Mouse (Mus musculus): ENCODE measurements around the gene Mafg. TPM values are rescaled to one million over a fixed set of nuclear protein-coding genes. Genes with fewer than 3 reads are reported as not detected.

The Mafg gene
- total RNA-seq, 2 experiments from 2014 or later: 76.5 to 103 TPM

- DNase-seq (ENCODE audit: low spot score in 2 of 2): no peak
- intact Hi-C loops (cut with DNase I): loop anchor here (10.0 kb wide), 1 partner anchor 93 kb away; the partner anchor contains the start of gene Mrpl12
Observed at GRCm38 (mm10) chr11:120577211-120578023, 56.0 kb downstream of the Mafg start.

DNA sequence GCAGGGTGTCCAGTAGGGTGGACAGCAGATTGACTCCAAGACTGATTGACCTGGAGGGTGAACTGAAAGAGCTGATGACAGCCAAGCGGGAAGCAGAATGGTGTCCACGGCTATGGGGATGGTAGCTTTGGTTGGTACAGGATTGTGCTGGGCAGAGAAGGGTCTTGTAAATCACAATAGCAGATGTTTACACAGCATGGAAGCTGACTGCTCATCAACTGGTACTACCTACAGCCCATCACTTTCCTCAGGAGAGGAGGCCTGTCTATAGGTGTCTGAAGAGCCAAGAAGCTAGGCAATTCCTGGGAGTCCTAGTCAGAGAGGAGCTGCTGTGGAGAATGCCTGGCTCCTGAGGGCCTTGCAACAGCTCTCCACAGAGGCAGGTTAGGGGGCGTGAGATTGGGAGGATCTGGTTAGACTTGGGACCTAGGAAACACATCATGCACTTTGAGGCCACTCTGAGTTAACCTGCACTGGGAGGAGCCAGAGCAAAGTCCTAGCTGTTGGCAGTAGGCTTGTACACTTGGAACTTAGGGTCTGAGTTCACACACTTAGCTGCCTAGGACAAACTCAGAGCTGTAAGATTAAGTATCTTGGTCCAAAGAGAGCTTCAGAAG lies 56.9 kb downstream of the Mafg start:
- DNase-seq (ENCODE audit: low spot score in 2 of 2): no peak
- intact Hi-C loops (cut with DNase I): loop anchor here (10.0 kb wide), 1 partner anchor 92 kb away; the partner anchor contains the start of gene Mrpl12

DNA sequence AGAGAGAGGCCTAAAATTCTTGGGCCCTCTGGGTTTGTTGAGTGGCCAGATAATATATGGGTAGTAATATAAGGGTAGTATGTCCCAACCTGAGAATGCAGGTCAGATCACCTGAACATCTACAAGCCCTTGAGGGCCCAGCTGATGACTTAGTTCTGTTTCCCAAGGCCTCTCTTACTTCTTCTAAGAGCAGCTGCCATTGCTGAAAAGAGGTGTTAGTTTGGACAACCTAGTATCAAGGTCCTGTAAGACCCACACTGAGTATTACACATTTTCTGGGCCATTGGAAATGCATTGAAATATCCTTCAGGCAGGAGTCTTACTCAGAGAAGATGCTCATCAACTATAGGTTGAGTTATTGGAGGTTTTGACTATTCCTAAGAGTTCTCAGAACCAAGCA lies 57.5 kb downstream of the Mafg start:
- DNase-seq (ENCODE audit: low spot score in 2 of 2): no peak
- intact Hi-C loops (cut with DNase I): loop anchor here (10.0 kb wide), 1 partner anchor 91 kb away; the partner anchor contains the start of gene Mrpl12

Small RNA genes within 50 kb of the gene (microRNA-seq; reads per million reads assigned to microRNA genes)
- 1.3 reads per million for gene Mir6936

Other genes starting within 250 kb of the Mafg start
- 10 to 100 TPM; 65.3 to 77.0 TPM for gene Nploc4, start 195.9 kb downstream of the Mafg start, total RNA-seq (2021)
- gene Tspan10, start 191.0 kb downstream of the Mafg start, total RNA-seq (2021): 1 to 10 TPM in 1 of 2 experiments, not detected in 1; 1.8 TPM
- gene Pde6g, start 180.1 kb downstream of the Mafg start, total RNA-seq (2021): under 1 TPM; 0.37 to 0.66 TPM
- 10 to 100 TPM; 14.3 to 20.6 TPM for gene Oxld1, start 175.5 kb downstream of the Mafg start, total RNA-seq (2021)
- 10 to 100 TPM; 19.9 to 29.4 TPM for gene Ccdc137, start 175.5 kb downstream of the Mafg start, total RNA-seq (2021)
- 10 to 100 TPM; 49.3 to 55.0 TPM for gene Arl16, start 166.0 kb downstream of the Mafg start, total RNA-seq (2021)
- gene Mrpl12, start 149.0 kb downstream of the Mafg start, total RNA-seq (2021): 10 to 100 TPM; 75.6 to 78.5 TPM
- 10 to 100 TPM; 18.2 to 21.9 TPM for gene Slc25a10, start 141.8 kb downstream of the Mafg start, total RNA-seq (2021)
- not detected for gene Gcgr, start 102.9 kb downstream of the Mafg start, total RNA-seq (2021)
- 10 to 100 TPM; 73.4 to 91.7 TPM for gene Mcrip1, start 83.9 kb downstream of the Mafg start, total RNA-seq (2021)
- not detected for gene Ppp1r27, start 82.5 kb downstream of the Mafg start, total RNA-seq (2021)
- gene P4hb, start 60.3 kb downstream of the Mafg start, total RNA-seq (2021): 100 to 1,000 TPM; 122 to 126 TPM
- gene Arhgdia, start 52.0 kb downstream of the Mafg start, total RNA-seq (2021): 100 to 1,000 TPM; 304 to 344 TPM
- gene Alyref, start 35.2 kb downstream of the Mafg start, total RNA-seq (2021): 10 to 100 TPM; 59.7 to 67.5 TPM
- 10 to 100 TPM; 91.4 to 99.7 TPM for gene Anapc11, start 35.2 kb downstream of the Mafg start, total RNA-seq (2021)
- 1 to 10 TPM in 1 of 2 experiments, not detected in 1; 1.2 TPM for gene Npb, start 25.1 kb downstream of the Mafg start, total RNA-seq (2021)
- 100 to 1,000 TPM; 115 to 135 TPM for gene Pcyt2, start 15.7 kb downstream of the Mafg start, total RNA-seq (2021)
- 10 to 100 TPM; 37.8 to 43.3 TPM for gene Sirt7, start 8.4 kb downstream of the Mafg start, total RNA-seq (2021)
- gene Pycr1, start 10.2 kb upstream of the Mafg start, total RNA-seq (2021): 1 to 10 TPM; 2.9 to 3.9 TPM
- gene Myadml2, start 14.6 kb upstream of the Mafg start, total RNA-seq (2021): 10 to 100 TPM in 1 of 2 experiments, 1 to 10 TPM in 1; 8.2 to 11.9 TPM
- gene Notum, start 27.6 kb upstream of the Mafg start, total RNA-seq (2021): 1 to 10 TPM; 5.6 to 6.6 TPM
- gene Aspscr1, start 39.4 kb upstream of the Mafg start, total RNA-seq (2021): 10 to 100 TPM; 53.1 to 56.9 TPM
- 10 to 100 TPM; 18.1 to 19.2 TPM for gene Cenpx, start 80.1 kb upstream of the Mafg start, total RNA-seq (2021)
- 10 to 100 TPM; 41.9 to 66.1 TPM for gene Lrrc45, start 80.3 kb upstream of the Mafg start, total RNA-seq (2021)
- gene Rac3, start 87.9 kb upstream of the Mafg start, total RNA-seq (2021): 10 to 100 TPM; 34.7 to 39.9 TPM
- 10 to 100 TPM in 1 of 2 experiments, 1 to 10 TPM in 1; 8.7 to 10.3 TPM for gene Dcxr, start 93.7 kb upstream of the Mafg start, total RNA-seq (2021)
- gene Cbr2, start 98.5 kb upstream of the Mafg start, total RNA-seq (2021): 1 to 10 TPM in 1 of 2 experiments, under 1 TPM in 1; 0.32 to 1.6 TPM
- gene Hmga1b, start 129.2 kb upstream of the Mafg start, total RNA-seq (2021): 10 to 100 TPM; 23.4 to 34.8 TPM
- 10 to 100 TPM; 63.7 to 65.9 TPM for gene Rfng, start 150.6 kb upstream of the Mafg start, total RNA-seq (2021)
- gene Gps1, start 150.7 kb upstream of the Mafg start, total RNA-seq (2021): 100 to 1,000 TPM; 130 to 153 TPM
- gene Dus1l, start 162.8 kb upstream of the Mafg start, total RNA-seq (2021): 10 to 100 TPM; 39.4 to 42.4 TPM
- gene Fasn, start 190.9 kb upstream of the Mafg start, total RNA-seq (2021): 100 to 1,000 TPM; 182 to 190 TPM